Mouse (Mus musculus): Measurements from ENCODE around the gene Hs2st1.

GRCm38 (mm10) chr3:144453701-144454430 lies 116.1 kb downstream of the Hs2st1 start:
- TF ChIP-seq CTCF (IDR thresholded peaks at IDR 0.05; ENCODE audit: low read depth) (peak; percentile 99), EP300 (optimal IDR thresholded peaks at IDR 0.05) (no peak)

Data from stomach, postnatal 0 days (tissue).